Mouse (Mus musculus) CH12.LX (cell line): ENCODE results near the gene Brd3os. TPM values are rescaled to one million over a fixed set of nuclear protein-coding genes. Genes with fewer than 3 reads are reported as not detected.
A peak's percentile ranks its signal among the peaks of the same experiment; 100 is the strongest.

Experiments
- DNase-seq: peaks from one replicate; pipeline ENCODE4 v3.0.0-alpha.2; 2013; ENCODE audit errors: extremely low read depth
- H3K27ac ChIP-seq: 2 replicates; pipeline ENCODE4 v1.5.1; 2012; ENCODE audit warnings: low read depth, mild to moderate bottlenecking, control low read depth, moderate library complexity; ENCODE audit not compliant: insufficient read depth
- H3K27me3 ChIP-seq: replicated peaks from 2 replicates; pipeline ENCODE3; 2012; ENCODE audit warnings: inconsistent platforms
- H3K36me3 ChIP-seq, 2 experiments: replicated peaks in 1 of 2; 2 replicates each; pipeline versions ENCODE3 to v1.6.1; 2012; ENCODE audit warnings: inconsistent platforms in 1 of 2, low read length in 1 of 2, mild to moderate bottlenecking in 1 of 2, mixed read lengths in 1 of 2, moderate library complexity in 1 of 2; ENCODE audit not compliant: control insufficient read depth in 1 of 2, insufficient read depth in 1 of 2
- H3K4me1 ChIP-seq, 2 experiments: 2 replicates each; pipeline ENCODE4 v1.6.1; 2012; ENCODE audit warnings: inconsistent platforms in 1 of 2, moderate library complexity in 1 of 2; ENCODE audit not compliant: insufficient read depth in 2 of 2, control insufficient read depth in 1 of 2
- H3K4me2 ChIP-seq: 2 replicates; pipeline ENCODE4 v1.6.1; 2012; ENCODE audit warnings: low read depth, mild to moderate bottlenecking, control low read depth; ENCODE audit not compliant: poor library complexity, insufficient read depth, severe bottlenecking
- H3K4me3 ChIP-seq, 3 experiments: fragments of 150-350 bp in 1 of 3; sonication (generic) in 1 of 3; replicated peaks in 1 of 3; 2 replicates each; pipeline versions ENCODE3 to v1.5.1; 2011 to 2012; ENCODE audit warnings: low read depth in 2 of 3, low read length in 2 of 3, mild to moderate bottlenecking in 2 of 3, moderate library complexity in 2 of 3, control low read depth in 1 of 3, improper control_type of control experiment in 1 of 3, inconsistent platforms in 1 of 3, mixed read lengths in 1 of 3; ENCODE audit not compliant: poor library complexity in 1 of 3
- H3K79me2 ChIP-seq: replicated peaks from 2 replicates; pipeline ENCODE4 v1.6.1; 2012; ENCODE audit warnings: mild to moderate bottlenecking, moderate library complexity; ENCODE audit not compliant: control insufficient read depth, poor library complexity, insufficient read depth, severe bottlenecking; ENCODE audit errors: extremely low read depth
- H3K9ac ChIP-seq: 2 replicates; pipeline ENCODE4 v1.6.1; 2012; ENCODE audit warnings: low read depth, mild to moderate bottlenecking, control low read depth, moderate library complexity; ENCODE audit not compliant: insufficient read depth
- H3K9me3 ChIP-seq: replicated peaks from 2 replicates; pipeline ENCODE3; 2012; ENCODE audit warnings: low read length, inconsistent platforms, mixed read lengths
- BHLHE40 ChIP-seq: IDR thresholded peaks from 2 replicates; pipeline ENCODE4 v1.6.1; 2011; ENCODE audit warnings: mild to moderate bottlenecking, low read depth, low read length, improper control_type of control experiment
- CHD1 ChIP-seq: IDR thresholded peaks from 2 replicates; pipeline ENCODE4 v1.6.1; 2012; ENCODE audit warnings: low read depth, low read length, improper control_type of control experiment, inconsistent platforms
- CHD2 ChIP-seq: IDR thresholded peaks from 2 replicates; pipeline ENCODE4 v1.6.1; 2011; ENCODE audit warnings: low read length, improper control_type of control experiment
- E2F4 ChIP-seq: IDR thresholded peaks from 2 replicates; pipeline ENCODE4 v1.6.1; 2011; ENCODE audit warnings: low read depth, low read length, improper control_type of control experiment; ENCODE audit not compliant: insufficient replicate concordance
- ELF1 ChIP-seq: IDR thresholded peaks from 2 replicates; pipeline ENCODE4 v1.6.1; 2014; ENCODE audit warnings: low read depth, mild to moderate bottlenecking, inconsistent platforms, low read length, improper control_type of control experiment
- EP300 ChIP-seq: IDR thresholded peaks from 2 replicates; pipeline ENCODE4 v1.6.1; 2011; ENCODE audit warnings: low read length, improper control_type of control experiment
- ETS1 ChIP-seq: conservative IDR thresholded peaks from 2 replicates; pipeline ENCODE4 v1.6.1; 2012; ENCODE audit warnings: low read depth, mild to moderate bottlenecking, inconsistent platforms, low read length, improper control_type of control experiment, moderate library complexity
- HCFC1 ChIP-seq: IDR thresholded peaks from 2 replicates; pipeline ENCODE4 v1.6.1; 2012; ENCODE audit warnings: low read depth, mild to moderate bottlenecking, inconsistent platforms, low read length, improper control_type of control experiment
- JUN ChIP-seq: IDR thresholded peaks from 2 replicates; pipeline ENCODE4 v1.6.1; 2011; ENCODE audit warnings: low read depth, mild to moderate bottlenecking, low read length, improper control_type of control experiment, moderate library complexity; ENCODE audit not compliant: insufficient read depth
- JUND ChIP-seq: conservative IDR thresholded peaks from 2 replicates; pipeline ENCODE4 v1.6.1; 2011; ENCODE audit warnings: low read depth, low read length, improper control_type of control experiment
- KAT2A ChIP-seq: IDR thresholded peaks from 2 replicates; pipeline ENCODE4 v1.6.1; 2012; ENCODE audit warnings: low read length, improper control_type of control experiment, inconsistent platforms; ENCODE audit not compliant: insufficient replicate concordance
- MAFK ChIP-seq: IDR thresholded peaks from 2 replicates; pipeline ENCODE4 v1.6.1; 2011; ENCODE audit warnings: low read length, improper control_type of control experiment; ENCODE audit not compliant: insufficient replicate concordance
- MAX ChIP-seq: IDR thresholded peaks from 2 replicates; pipeline ENCODE4 v1.6.1; 2011; ENCODE audit warnings: low read length, improper control_type of control experiment
- MAZ ChIP-seq: IDR thresholded peaks from 2 replicates; pipeline ENCODE4 v1.6.1; 2012; ENCODE audit warnings: low read depth, mild to moderate bottlenecking, inconsistent platforms, low read length, improper control_type of control experiment, moderate library complexity
- MXI1 ChIP-seq: IDR thresholded peaks from 2 replicates; pipeline ENCODE4 v1.6.1; 2011; ENCODE audit warnings: mild to moderate bottlenecking, low read depth, low read length, improper control_type of control experiment
- MYC ChIP-seq: IDR thresholded peaks from 2 replicates; pipeline ENCODE4 v1.6.1; 2011; ENCODE audit warnings: low read depth, mild to moderate bottlenecking, improper control_type of control experiment, low read length
- NELFE ChIP-seq: IDR thresholded peaks from 2 replicates; pipeline ENCODE4 v1.6.1; 2011; ENCODE audit warnings: low read depth, low read length, improper control_type of control experiment
- NRF1 ChIP-seq: IDR thresholded peaks from 2 replicates; pipeline ENCODE4 v1.6.1; 2014; ENCODE audit warnings: low read depth, mild to moderate bottlenecking, inconsistent platforms, low read length, improper control_type of control experiment, moderate library complexity
- POLR2A ChIP-seq: IDR thresholded peaks from 2 replicates; pipeline ENCODE4 v1.6.1; 2011; ENCODE audit warnings: low read depth, mild to moderate bottlenecking, improper control_type of control experiment, low read length
- POLR2AphosphoS2 ChIP-seq: IDR thresholded peaks from 2 replicates; pipeline ENCODE4 v1.6.1; 2011; ENCODE audit warnings: low read depth, low read length, improper control_type of control experiment
- RAD21 ChIP-seq: IDR thresholded peaks from 2 replicates; pipeline ENCODE4 v1.6.1; 2011; ENCODE audit warnings: low read depth, mild to moderate bottlenecking, low read length, improper control_type of control experiment, moderate library complexity
- RCOR1 ChIP-seq: conservative IDR thresholded peaks from 2 replicates; pipeline ENCODE4 v1.6.1; 2012; ENCODE audit warnings: low read depth, mild to moderate bottlenecking, inconsistent platforms, low read length, improper control_type of control experiment
- SIN3A ChIP-seq: IDR thresholded peaks from 2 replicates; pipeline ENCODE4 v1.6.1; 2012; ENCODE audit warnings: low read length, improper control_type of control experiment, inconsistent platforms
- SMC3 ChIP-seq: IDR thresholded peaks from 2 replicates; pipeline ENCODE4 v1.6.1; 2011; ENCODE audit warnings: low read depth, low read length, improper control_type of control experiment
- TBP ChIP-seq: conservative IDR thresholded peaks from 2 replicates; pipeline ENCODE4 v1.6.1; 2011; ENCODE audit warnings: low read depth, low read length, improper control_type of control experiment
- TCF12 ChIP-seq: IDR thresholded peaks from 2 replicates; pipeline ENCODE4 v1.6.1; 2014; ENCODE audit warnings: low read depth, mild to moderate bottlenecking, inconsistent platforms, low read length, improper control_type of control experiment
- UBTF ChIP-seq: IDR thresholded peaks from 2 replicates; pipeline ENCODE4 v1.6.1; 2012; ENCODE audit warnings: low read depth, mild to moderate bottlenecking, inconsistent platforms, low read length, improper control_type of control experiment, moderate library complexity
- ZC3H11A ChIP-seq: IDR thresholded peaks from 2 replicates; pipeline ENCODE4 v1.6.1; 2012; ENCODE audit warnings: low read depth, mild to moderate bottlenecking, inconsistent platforms, low read length, improper control_type of control experiment
- ZKSCAN1 ChIP-seq: IDR thresholded peaks from 2 replicates; pipeline ENCODE4 v1.6.1; 2012; ENCODE audit warnings: low read depth, inconsistent platforms, low read length, improper control_type of control experiment, borderline replicate concordance
- ZMIZ1 ChIP-seq: IDR thresholded peaks from 2 replicates; pipeline ENCODE4 v1.6.1; 2012; ENCODE audit warnings: low read depth, mild to moderate bottlenecking, inconsistent platforms, low read length, improper control_type of control experiment
- ZNF384 ChIP-seq: IDR thresholded peaks from 2 replicates; pipeline ENCODE4 v1.6.1; 2012; ENCODE audit warnings: low read depth, low read length, improper control_type of control experiment, inconsistent platforms
- dilution Hi-C: fragments of 300-500 bp; cut with MboI; formaldehyde crosslinking; loops from 2 replicates; pipeline ENCODE4 v1.14.3; 2020; ENCODE audit warnings: low sequenced_read_pairs; ENCODE audit not compliant: extremely low pct_unique_long_range_greater_than_20kb, extremely low pct_ligation_motif_present
- in situ Hi-C: fragments of 300-500 bp; cut with MboI; formaldehyde crosslinking; loops from 3 replicates; pipeline ENCODE4 v1.14.3; 2019; ENCODE audit warnings: low sequenced_read_pairs, low pct_ligation_motif_present, low pct_unique_long_range_greater_than_20kb, mixed read lengths
- polyA plus RNA-seq: library from polyadenylated mRNA; unstranded; fragments of >175 nt; gene quantifications from 2 replicates; pipeline ENCODE4 v1.2.1, GENCODE M21; 2012; ENCODE audit warnings: low read depth; ENCODE audit not compliant: insufficient read length
- total RNA-seq, 2 experiments: library from RNA; depleted of rRNA; stranded (reverse); fragments of 300-350 nt in 1 of 2; fragments of >200 nt in 1 of 2; gene quantifications; 2 replicates each; pipeline ENCODE4 v1.2.3; 2012 to 2014

Gene Brd3os
- total and polyA plus RNA-seq, 3 experiments, result 1.2 to 2.1 (median 1.8) TPM

GRCm38 (mm10) chr2:27401544-27401943 lies 40.6 kb upstream of the Brd3os start:
- Histone ChIP-seq H3K4me2 (peak overlapping the region; percentile 12), H3K4me3 (no peak overlapping the region), H3K9ac (peak overlapping the region; percentile 13; the same call in 1 of the 2 replicates), H3K9me3 (peaks cover 17% of the 10 kb centered on the region), H3K27me3 (no peaks in the 10 kb centered on the region), H3K79me2 (peaks cover 88% of the 10 kb centered on the region), H3K36me3 (peaks cover 11 to 57% of the 10 kb centered on the region in 2 experiments), H3K4me1 (peaks cover 44 to 84% of the 10 kb centered on the region in 2 experiments), H3K27ac (peak overlapping the region; percentile 23; the same call in 1 of the 2 replicates)
- TF ChIP-seq NELFE (no peak), SIN3A (no peak), RCOR1 (no peak), POLR2A (no peak), JUN (no peak), SMC3 (no peak), HCFC1 (no peak), MAX (no peak), UBTF (no peak), ZKSCAN1 (no peak), E2F4 (no peak), KAT2A (no peak), MAFK (no peak)
- dilution Hi-C loops (no loop called here), in situ Hi-C loops (no loop called here)
- no peak for DNase-seq

- Histone ChIP-seq H3K9me3 (peaks cover 9% of the 10 kb centered on the region), H3K79me2 (peaks cover 88% of the 10 kb centered on the region), H3K9ac (peak overlapping the region; percentile 44), H3K36me3 (peaks cover 5 to 36% of the 10 kb centered on the region in 2 experiments), H3K27me3 (no peaks in the 10 kb centered on the region), H3K4me1 (peaks cover 50 to 90% of the 10 kb centered on the region in 2 experiments), H3K4me3 (peak overlapping the region; percentile 17 to 33 (median 28)), H3K4me2 (peak overlapping the region; percentile 67), H3K27ac (peak overlapping the region; percentile 97)
- in situ Hi-C loops, result no loop called here
- peak; percentile 91 for DNase-seq
- dilution Hi-C loops, result no loop called here
- peak; percentile 83 for TF ChIP-seq CHD2
- TF ChIP-seq JUND, result 0 out of 2 replicates have a peak, but pooled peaks have one; percentile 30
- TF ChIP-seq MAX, result peak; percentile 28; the same call in 1 of the 2 replicates
- no peak for TF ChIP-seq CHD1
- peak; percentile 76 for TF ChIP-seq ZMIZ1
- peak; percentile 96 for TF ChIP-seq ZNF384
- peak; percentile 57 for TF ChIP-seq SIN3A
- peak; percentile 89 for TF ChIP-seq BHLHE40
- peak; percentile 61; the same call in 1 of the 2 replicates for TF ChIP-seq EP300
- peak; percentile 13; the same call in 1 of the 2 replicates for TF ChIP-seq ELF1
- peak; percentile 85 for TF ChIP-seq TCF12
- no peak for TF ChIP-seq POLR2AphosphoS2
- TF ChIP-seq RAD21, result no peak; the same call in 1 of the 2 replicates
- peak; percentile 79; the same call in 1 of the 2 replicates for TF ChIP-seq RCOR1
- peak; percentile 56; the same call in 1 of the 2 replicates for TF ChIP-seq MXI1
- TF ChIP-seq NELFE, result peak; percentile 54; the same call in 1 of the 2 replicates
- peak; percentile 29 for TF ChIP-seq MAZ
- TF ChIP-seq MYC, result peak; percentile 9; the same call in 1 of the 2 replicates
- no peak for TF ChIP-seq ZC3H11A
- TF ChIP-seq TBP, result peak; percentile 52; the same call in 1 of the 2 replicates
- no peak for TF ChIP-seq ZKSCAN1
- TF ChIP-seq NRF1, result no peak; the same call in 1 of the 2 replicates
- TF ChIP-seq UBTF, result no peak; the same call in 1 of the 2 replicates
- peak; percentile 74; the same call in 1 of the 2 replicates for TF ChIP-seq ETS1
Observed at GRCm38 (mm10) chr2:27404375-27405093, 37.6 kb upstream of the Brd3os start.
